In genomic region chr9:102245551-102245950, GRCm38 (mm10) we compare ENCODE assay signal across 27 mouse cellular contexts.
A peak's percentile ranks its signal among the peaks of the same experiment; 100 is the strongest.
DNase-seq lines count a peak whose midpoint lies in the region; ATAC-seq and TF ChIP-seq lines count a peak whose summit lies in the region.
"Had no signal": no experiment of that assay in that cellular context is flagged by ENCODE, and none has a peak within 500 bp of the region (broad histone marks: within the 10 kb centered on the region; RNA-seq: fewer than 3 reads in every experiment).

No protein-coding gene starts in this region.

- no peaks in the 10 kb centered on the region for H3K9me3 ChIP-seq in midbrain, embryonic 13.5 days
- no peaks in the 10 kb centered on the region for H3K9me3 ChIP-seq in midbrain, embryonic 16.5 days (replicated peaks; ENCODE audit: control insufficient read depth, low read length, poor library complexity, severe bottlenecking)
- no peaks in the 10 kb centered on the region for H3K9me3 ChIP-seq in heart, embryonic 11.5 days (replicated peaks; ENCODE audit: control insufficient read depth, low read length)
- H3K9me3 ChIP-seq: embryonic facial prominence, embryonic 12.5 days; embryonic facial prominence, embryonic 15.5 days; heart, embryonic 12.5 days; heart, embryonic 15.5 days; hindbrain, embryonic 10.5 days; hindbrain, embryonic 13.5 days; intestine, embryonic 15.5 days had no signal

- TF ChIP-seq POLR2A in brain, embryonic 14.5 days (IDR thresholded peaks at IDR 0.05; ENCODE audit: borderline replicate concordance, extremely low read depth, insufficient read depth, insufficient read length, poor library complexity, severe bottlenecking) = no peak

- no peak overlapping the region for H3K4me2 ChIP-seq in midbrain, embryonic 13.5 days (replicated peaks)
- no peak overlapping the region for H3K4me2 ChIP-seq in midbrain, embryonic 16.5 days (ENCODE audit: low read length)
- no peak overlapping the region for H3K4me2 ChIP-seq in heart, embryonic 11.5 days
- H3K4me2 ChIP-seq: embryonic facial prominence, embryonic 12.5 days; embryonic facial prominence, embryonic 15.5 days; heart, embryonic 12.5 days; heart, embryonic 15.5 days; hindbrain, embryonic 13.5 days; intestine, embryonic 15.5 days had no signal

- H3K27me3 ChIP-seq in midbrain, embryonic 13.5 days = peaks cover 11% of the 10 kb centered on the region
- H3K27me3 ChIP-seq in midbrain, embryonic 16.5 days (ENCODE audit: control insufficient read depth, insufficient read depth, low read depth, low read length) = no peaks in the 10 kb centered on the region
- peaks cover 23% of the 10 kb centered on the region for H3K27me3 ChIP-seq in heart, embryonic 11.5 days (ENCODE audit: control insufficient read depth, insufficient read depth, low read length)
- H3K27me3 ChIP-seq: embryonic facial prominence, embryonic 15.5 days; intestine, embryonic 15.5 days had no signal

- H3K4me1 ChIP-seq in midbrain, embryonic 13.5 days (replicated peaks) = peaks cover 79% of the 10 kb centered on the region
- peaks cover 52% of the 10 kb centered on the region for H3K4me1 ChIP-seq in midbrain, embryonic 16.5 days (ENCODE audit: control insufficient read depth, insufficient read depth, low read length)
- no peaks in the 10 kb centered on the region for H3K4me1 ChIP-seq in heart, embryonic 11.5 days (ENCODE audit: control insufficient read depth, insufficient read depth, low read length)
- H3K4me1 ChIP-seq: embryonic facial prominence, embryonic 15.5 days; heart, embryonic 12.5 days; heart, embryonic 15.5 days; intestine, embryonic 15.5 days had no signal

- H3K4me3 ChIP-seq in midbrain, embryonic 13.5 days (replicated peaks) = no peak overlapping the region
- H3K4me3 ChIP-seq in midbrain, embryonic 16.5 days (ENCODE audit: low read depth, low read length) = no peak overlapping the region
- no peak overlapping the region for H3K4me3 ChIP-seq in heart, embryonic 11.5 days (ENCODE audit: low read depth, low read length)
- H3K4me3 ChIP-seq: embryonic facial prominence, embryonic 12.5 days; embryonic facial prominence, embryonic 15.5 days; heart, adult 2 months; heart, embryonic 12.5 days; heart, embryonic 15.5 days; hindbrain, embryonic 10.5 days; hindbrain, embryonic 13.5 days; intestine, embryonic 15.5 days had no signal

- no peak overlapping the region for H3K9ac ChIP-seq in midbrain, embryonic 13.5 days (replicated peaks)
- no peak overlapping the region for H3K9ac ChIP-seq in midbrain, embryonic 16.5 days (ENCODE audit: low read depth, low read length)
- H3K9ac ChIP-seq in heart, embryonic 11.5 days (ENCODE audit: low read depth, low read length) = no peak overlapping the region
- H3K9ac ChIP-seq: embryonic facial prominence, embryonic 12.5 days; embryonic facial prominence, embryonic 15.5 days; heart, embryonic 12.5 days; heart, embryonic 15.5 days; hindbrain, embryonic 13.5 days; intestine, embryonic 15.5 days had no signal

- H3K36me3 ChIP-seq in midbrain, embryonic 13.5 days = no peaks in the 10 kb centered on the region
- no peaks in the 10 kb centered on the region for H3K36me3 ChIP-seq in midbrain, embryonic 16.5 days (ENCODE audit: control insufficient read depth, insufficient read depth, low read length)
- H3K36me3 ChIP-seq in heart, embryonic 11.5 days (ENCODE audit: control insufficient read depth, insufficient read depth, low read length) = no peaks in the 10 kb centered on the region
- H3K36me3 ChIP-seq: embryonic facial prominence, embryonic 12.5 days; embryonic facial prominence, embryonic 15.5 days; heart, embryonic 12.5 days; heart, embryonic 15.5 days; hindbrain, embryonic 10.5 days; hindbrain, embryonic 13.5 days; intestine, embryonic 15.5 days had no signal

- DNase-seq in Muller cell, postnatal 12 days (ENCODE audit: inconsistent ontology term) = peak; percentile 36
- DNase-seq in brain, embryonic 14.5 days (ENCODE audit: low read depth) = peak; percentile 76
- no peak for DNase-seq in frontal cortex, postnatal 10 days (ENCODE audit: low spot score in 2 of 2)
- DNase-seq: adrenal gland, postnatal 10 days; adrenal gland, postnatal 36 days; cerebellum, adult 11 months; cerebellum, adult 2 months; cerebellum, adult 9-11 months; cerebellum, postnatal 25 days; gastrocnemius, postnatal 10 days; gastrocnemius, postnatal 36 days; heart, adult 2 months; heart, postnatal 10 days; heart, postnatal 36 days had no signal

- WGBS in midbrain, embryonic 13.5 days = 54% methylated on average over 7 of the region's 7 CpGs
- 45% methylated on average over 7 of the region's 7 CpGs for WGBS in midbrain, embryonic 16.5 days
- WGBS in heart, embryonic 11.5 days (ENCODE audit: insufficient replicate concordance) = 73% methylated on average over 7 of the region's 7 CpGs

- no peak for ATAC-seq in midbrain, embryonic 13.5 days
- no peak for ATAC-seq in midbrain, embryonic 16.5 days
- no peak for ATAC-seq in heart, embryonic 11.5 days (replicated peaks; ENCODE audit: insufficient number of reproducible peaks, low FRiP score, low TSS enrichment)
- ATAC-seq: activated CD4-positive, CD25-positive, alpha-beta regulatory T cell, adult 4 months; CD4-positive, CD25-positive, alpha-beta regulatory T cell, adult 4 months; hindbrain, embryonic 16.5 days; intestine, embryonic 15.5 days had no signal

- no peak for TF ChIP-seq CTCF in brain, embryonic 14.5 days (IDR thresholded peaks at IDR 0.05; ENCODE audit: borderline replicate concordance, extremely low read depth, insufficient read depth, insufficient read length)

- peak overlapping the region; percentile 4; the same call in 1 of the 2 replicates for H3K27ac ChIP-seq in midbrain, embryonic 13.5 days
- no peak overlapping the region for H3K27ac ChIP-seq in midbrain, embryonic 16.5 days (ENCODE audit: low read length)
- H3K27ac ChIP-seq in heart, embryonic 11.5 days (ENCODE audit: low read depth, low read length) = no peak overlapping the region
- H3K27ac ChIP-seq: embryonic facial prominence, embryonic 12.5 days; embryonic facial prominence, embryonic 15.5 days; heart, adult 2 months; heart, embryonic 15.5 days; hindbrain, embryonic 10.5 days; hindbrain, embryonic 13.5 days; intestine, embryonic 15.5 days had no signal

Comparison
In these comparisons a context has a peak if more than half of its experiments do, and no peak if none do; other contexts are left out.
1. DNase-seq: peak in Muller cell, postnatal 12 days (single experiment) and brain, embryonic 14.5 days (single experiment); none in frontal cortex, postnatal 10 days (0 of 2).